Mouse (Mus musculus) megakaryocyte, embryonic 14.5 days (primary cell): ENCODE data around the gene Hipk2.

ENCODE experiments used
- FLI1 ChIP-seq: IDR thresholded peaks from 2 replicates; pipeline ENCODE4 v1.6.1; 2012; ENCODE audit warnings: low read length, inconsistent platforms, mixed read lengths
- GATA1 ChIP-seq: IDR thresholded peaks from 3 replicates; pipeline ENCODE4 v1.6.1; 2012; ENCODE audit warnings: mixed read lengths, low read length, inconsistent platforms, borderline replicate concordance

GRCm38 (mm10) chr6:38810121-38810475 is 65.9 kb downstream of the Hipk2 start:
- TF ChIP-seq GATA1, result no peak
- no peak for TF ChIP-seq FLI1
